Mouse (Mus musculus): Measurements from ENCODE around the gene Baiap2. TPM values are rescaled to one million over a fixed set of nuclear protein-coding genes. Genes with fewer than 3 reads are reported as not detected.

Gene Baiap2
- polyA plus RNA-seq, 1 experiment: 0.18 TPM

- TF ChIP-seq GATA1 (IDR thresholded peaks at IDR 0.05; ENCODE audit: low read length) (no peak), TAL1 (IDR thresholded peaks at IDR 0.05; ENCODE audit: low read length) (no peak)
- H3K9me3 ChIP-seq (ENCODE audit: control insufficient read depth, low read length): no peaks in the 10 kb centered on the region
- H3K36me3 ChIP-seq (ENCODE audit: control insufficient read depth): no peaks in the 10 kb centered on the region
- H3K4me3 ChIP-seq (replicated peaks): no peak overlapping the region
- peaks cover 13% of the 10 kb centered on the region for H3K27me3 ChIP-seq (ENCODE audit: control insufficient read depth)
- H3K4me1 ChIP-seq (ENCODE audit: control insufficient read depth): no peaks in the 10 kb centered on the region
Observed at GRCm38 (mm10) chr11:120041191-120042123, 98.9 kb downstream of the Baiap2 start.

- H3K36me3 ChIP-seq (ENCODE audit: control insufficient read depth): no peaks in the 10 kb centered on the region
- no peaks in the 10 kb centered on the region for H3K9me3 ChIP-seq (ENCODE audit: control insufficient read depth, low read length)
- TF ChIP-seq TAL1 (IDR thresholded peaks at IDR 0.05; ENCODE audit: low read length): no peak
- TF ChIP-seq GATA1 (IDR thresholded peaks at IDR 0.05; ENCODE audit: low read length): no peak
- H3K4me1 ChIP-seq (ENCODE audit: control insufficient read depth): no peaks in the 10 kb centered on the region
- peaks cover 21% of the 10 kb centered on the region for H3K27me3 ChIP-seq (ENCODE audit: control insufficient read depth)
- no peak overlapping the region for H3K4me3 ChIP-seq (replicated peaks)
Observed at GRCm38 (mm10) chr11:120042141-120042838, 99.7 kb downstream of the Baiap2 start.

- no peaks in the 10 kb centered on the region for H3K9me3 ChIP-seq (ENCODE audit: control insufficient read depth, low read length)
Observed at GRCm38 (mm10) chr11:120045341-120045740, 102.8 kb downstream of the Baiap2 start.

GRCm38 (mm10) chr11:120045839-120046552 lies 103.4 kb downstream of the Baiap2 start:
- Histone ChIP-seq H3K4me3 (replicated peaks) (no peak overlapping the region), H3K4me1 (ENCODE audit: control insufficient read depth) (no peaks in the 10 kb centered on the region)
- no peak for TF ChIP-seq TAL1 (IDR thresholded peaks at IDR 0.05; ENCODE audit: low read length)
- no peak for TF ChIP-seq GATA1 (IDR thresholded peaks at IDR 0.05; ENCODE audit: low read length)

More at GRCm38 (mm10) chr11:120045341-120045740, 102.8 kb downstream of the Baiap2 start:
- TF ChIP-seq TAL1 (IDR thresholded peaks at IDR 0.05; ENCODE audit: low read length): no peak
- no peak for TF ChIP-seq GATA1 (IDR thresholded peaks at IDR 0.05; ENCODE audit: low read length)
- H3K36me3 ChIP-seq (ENCODE audit: control insufficient read depth): no peaks in the 10 kb centered on the region
- H3K4me3 ChIP-seq (replicated peaks): no peak overlapping the region
- peaks cover 40% of the 10 kb centered on the region for H3K27me3 ChIP-seq (ENCODE audit: control insufficient read depth)
- H3K4me1 ChIP-seq (ENCODE audit: control insufficient read depth): no peaks in the 10 kb centered on the region

DNA sequence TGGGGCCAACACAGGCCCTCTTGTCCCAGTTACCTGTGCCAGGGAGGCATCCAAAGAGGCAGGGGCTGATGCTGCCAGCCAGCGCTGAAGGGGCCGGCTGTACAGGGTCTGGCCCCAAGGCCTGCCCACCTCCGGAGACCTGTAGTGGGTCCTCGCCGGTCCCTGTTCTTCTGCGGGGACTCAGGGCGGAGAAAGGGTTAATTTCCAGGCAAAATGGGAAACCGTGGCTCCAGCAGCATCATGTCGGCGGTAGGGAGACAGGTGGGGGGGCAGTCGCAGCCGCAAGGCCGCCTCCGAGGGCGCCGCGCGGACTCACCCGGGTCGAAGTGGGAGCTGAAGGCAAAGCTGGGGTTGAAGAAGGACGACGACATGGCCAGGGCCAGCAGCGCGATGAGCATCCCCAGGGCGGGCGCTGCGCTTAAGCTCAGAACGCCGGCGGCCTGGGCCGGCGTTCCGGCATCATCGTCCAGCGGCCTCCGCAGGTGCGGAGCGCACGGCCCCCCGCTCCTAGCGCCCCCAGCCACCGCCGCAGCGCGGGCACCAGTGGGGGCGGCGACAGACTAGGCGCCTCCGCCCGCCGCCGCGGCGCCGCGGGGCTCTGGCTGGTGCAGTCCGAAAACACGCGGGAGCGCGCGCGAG lies 104.1 kb downstream of the Baiap2 start, which contains the start of gene Aatk:
TSS of gene Aatk (minus strand) at position 615 of the 639 bp plus-strand sequence.
- Histone ChIP-seq H3K4me1 (ENCODE audit: control insufficient read depth) (no peaks in the 10 kb centered on the region), H3K9me3 (ENCODE audit: control insufficient read depth, low read length) (no peaks in the 10 kb centered on the region), H3K4me3 (replicated peaks) (no peak within 1 kb of the TSS), H3K36me3 (ENCODE audit: control insufficient read depth) (no peaks in the 10 kb centered on the region), H3K27me3 (ENCODE audit: control insufficient read depth) (peaks cover 41% of the 10 kb centered on the region)
- TF ChIP-seq GATA1 (IDR thresholded peaks at IDR 0.05; ENCODE audit: low read length) (no peak), TAL1 (IDR thresholded peaks at IDR 0.05; ENCODE audit: low read length) (no peak)

More at GRCm38 (mm10) chr11:120045839-120046552, 103.4 kb downstream of the Baiap2 start:
- no peaks in the 10 kb centered on the region for H3K9me3 ChIP-seq (ENCODE audit: control insufficient read depth, low read length)
- no peaks in the 10 kb centered on the region for H3K36me3 ChIP-seq (ENCODE audit: control insufficient read depth)
- H3K27me3 ChIP-seq (ENCODE audit: control insufficient read depth): peaks cover 41% of the 10 kb centered on the region

DNA sequence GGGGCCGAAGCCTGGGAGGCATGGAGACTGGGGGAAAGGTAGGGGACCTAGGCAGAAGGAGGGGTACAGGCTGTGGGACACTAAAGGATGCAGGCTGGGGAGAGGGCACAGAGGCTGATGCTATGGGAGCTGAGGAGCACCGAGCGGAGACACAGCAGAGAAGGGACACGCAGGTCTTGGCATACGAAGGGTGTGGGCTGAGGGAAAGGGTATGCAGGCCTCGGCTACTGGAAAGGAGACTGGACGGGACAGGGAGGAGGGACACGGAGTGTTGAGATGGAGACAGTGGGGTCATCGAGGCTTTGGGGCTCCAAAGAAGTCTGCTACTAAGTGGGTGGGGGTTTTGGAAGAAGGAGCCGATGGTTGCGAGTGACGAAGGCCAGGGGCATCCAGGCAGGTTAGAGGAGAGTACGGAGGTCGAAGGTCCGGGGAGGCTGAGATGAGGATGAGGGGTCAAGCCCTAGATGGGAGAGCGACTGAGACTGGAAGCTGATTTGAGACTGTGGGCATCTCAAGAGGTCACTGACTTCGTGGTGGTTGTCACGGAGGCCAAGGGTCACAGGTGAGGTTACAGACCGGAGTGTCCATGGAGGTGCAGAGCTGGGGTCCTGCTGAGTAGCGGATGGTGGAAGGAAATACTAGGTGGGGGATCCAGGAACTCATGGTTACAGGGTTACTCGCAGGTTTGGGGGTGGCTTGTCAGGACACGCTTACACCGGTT lies 105.1 kb downstream of the Baiap2 start:
- H3K36me3 ChIP-seq (ENCODE audit: control insufficient read depth): no peaks in the 10 kb centered on the region
- TF ChIP-seq TAL1 (IDR thresholded peaks at IDR 0.05; ENCODE audit: low read length): no peak
- TF ChIP-seq GATA1 (IDR thresholded peaks at IDR 0.05; ENCODE audit: low read length): no peak
- H3K9me3 ChIP-seq (ENCODE audit: control insufficient read depth, low read length): no peaks in the 10 kb centered on the region
- peaks cover 41% of the 10 kb centered on the region for H3K27me3 ChIP-seq (ENCODE audit: control insufficient read depth)
- no peak overlapping the region for H3K4me3 ChIP-seq (replicated peaks)
- H3K4me1 ChIP-seq (ENCODE audit: control insufficient read depth): no peaks in the 10 kb centered on the region

DNA sequence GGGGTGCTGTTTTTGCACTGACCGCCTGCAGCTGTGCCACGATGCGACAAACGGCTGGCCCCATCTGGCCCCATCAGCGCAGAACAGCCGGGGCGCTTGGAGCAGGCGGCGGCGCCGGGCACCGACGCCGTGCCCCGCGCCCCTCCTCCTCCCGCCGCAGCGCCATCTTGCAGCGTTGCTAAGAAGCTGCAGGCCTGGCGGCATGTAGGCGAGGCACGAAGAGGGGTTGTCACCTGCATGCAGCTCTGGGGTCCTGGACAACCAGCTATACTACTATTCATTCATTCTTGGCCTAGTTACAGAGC lies 105.6 kb downstream of the Baiap2 start:
- TF ChIP-seq GATA1 (IDR thresholded peaks at IDR 0.05; ENCODE audit: low read length) (no peak), TAL1 (IDR thresholded peaks at IDR 0.05; ENCODE audit: low read length) (no peak)
- no peaks in the 10 kb centered on the region for H3K36me3 ChIP-seq (ENCODE audit: control insufficient read depth)
- H3K4me3 ChIP-seq (replicated peaks): no peak overlapping the region
- no peaks in the 10 kb centered on the region for H3K4me1 ChIP-seq (ENCODE audit: control insufficient read depth)
- no peaks in the 10 kb centered on the region for H3K9me3 ChIP-seq (ENCODE audit: control insufficient read depth, low read length)
- H3K27me3 ChIP-seq (ENCODE audit: control insufficient read depth): peaks cover 41% of the 10 kb centered on the region

GRCm38 (mm10) chr11:120049067-120049466 lies 106.5 kb downstream of the Baiap2 start:
- H3K4me1 ChIP-seq (ENCODE audit: control insufficient read depth): no peaks in the 10 kb centered on the region
- H3K36me3 ChIP-seq (ENCODE audit: control insufficient read depth): no peaks in the 10 kb centered on the region
- H3K9me3 ChIP-seq (ENCODE audit: control insufficient read depth, low read length): no peaks in the 10 kb centered on the region
- no peak overlapping the region for H3K4me3 ChIP-seq (replicated peaks)
- peaks cover 41% of the 10 kb centered on the region for H3K27me3 ChIP-seq (ENCODE audit: control insufficient read depth)
- TF ChIP-seq TAL1 (IDR thresholded peaks at IDR 0.05; ENCODE audit: low read length) (no peak), GATA1 (IDR thresholded peaks at IDR 0.05; ENCODE audit: low read length) (no peak)
